Mouse (Mus musculus) heart, embryonic 15.5 days (tissue): Measurements from ENCODE around the gene Cryaa. TPM values are rescaled to one million over a fixed set of nuclear protein-coding genes. Genes with fewer than 3 reads are reported as not detected.
A peak's percentile ranks its signal among the peaks of the same experiment; 100 is the strongest.

ENCODE experiments used
- ATAC-seq: fragments of 200-750 bp; cut with Nextera tagmentation; replicated peaks from 2 replicates; pipeline ENCODE4 v1.8.0; 2017; ENCODE audit warnings: low read depth, moderate TSS enrichment; ENCODE audit not compliant: insufficient number of reproducible peaks, insufficient read depth, low FRiP score
- H3K27ac ChIP-seq: fragments of 300-500 bp; sonication (generic); 2 replicates; pipeline ENCODE4 v1.5.1; 2015; ENCODE audit warnings: mild to moderate bottlenecking, inconsistent platforms
- H3K27me3 ChIP-seq: fragments of 300-500 bp; sonication (generic); 2 replicates; pipeline ENCODE4 v1.6.1; 2015; ENCODE audit warnings: inconsistent platforms
- H3K36me3 ChIP-seq: fragments of 300-500 bp; sonication (generic); 2 replicates; pipeline ENCODE4 v1.6.1; 2015; ENCODE audit warnings: mild to moderate bottlenecking, inconsistent platforms
- H3K4me1 ChIP-seq: fragments of 300-500 bp; sonication (generic); replicated peaks from 2 replicates; pipeline ENCODE4 v1.6.1; 2015; ENCODE audit warnings: inconsistent platforms
- H3K4me2 ChIP-seq: fragments of 300-500 bp; sonication (generic); 2 replicates; pipeline ENCODE4 v1.6.1; 2015; ENCODE audit warnings: inconsistent platforms, mild to moderate bottlenecking, moderate library complexity
- H3K4me3 ChIP-seq: fragments of 300-500 bp; sonication (generic); 2 replicates; pipeline ENCODE4 v1.5.1; 2015; ENCODE audit warnings: mild to moderate bottlenecking, inconsistent platforms
- H3K9ac ChIP-seq: fragments of 300-500 bp; sonication (generic); 2 replicates; pipeline ENCODE4 v1.6.1; 2015; ENCODE audit warnings: mild to moderate bottlenecking, inconsistent platforms
- H3K9me3 ChIP-seq: fragments of 300-500 bp; sonication (generic); replicated peaks from 2 replicates; pipeline ENCODE4 v1.6.1; 2016; ENCODE audit warnings: inconsistent platforms
- WGBS: fragments of 180-500 bp; shearing (Covaris S2); methylation state at CpG from one replicate; pipeline ENCODE4 v1.1.7; 2015; ENCODE audit warnings: mixed read lengths; 5-methylcytosine and 5-hydroxymethylcytosine counted together
- polyA plus RNA-seq: library from polyadenylated mRNA; unstranded; fragments of >200 nt; fragmentation: Nextera tagmentation; extraction: Ambion mirVana; gene quantifications from 2 replicates; pipeline ENCODE4 v1.2.1, GENCODE M21; 2015

Gene Cryaa
- polyA plus RNA-seq, 1 experiment from 2014 or later, result not detected

DNA sequence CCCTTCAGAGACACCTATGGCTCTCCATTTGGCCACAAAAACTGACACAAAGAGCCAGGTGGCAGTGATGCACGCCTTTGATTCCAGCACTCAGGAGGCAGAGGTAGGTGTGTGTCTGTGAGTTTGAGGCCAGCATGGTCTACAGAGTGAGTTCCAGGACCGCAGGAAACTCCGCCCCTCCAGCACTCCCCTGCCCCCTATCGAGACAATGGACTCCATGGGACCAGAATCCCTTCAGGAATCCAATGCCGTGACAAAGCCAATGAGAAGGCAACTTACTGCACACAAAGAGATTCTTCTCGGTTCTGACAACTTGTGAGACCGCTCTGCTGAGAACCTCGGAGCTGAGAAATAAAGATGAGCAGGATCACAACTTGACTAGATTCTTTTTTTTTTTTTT is 35.3 kb upstream of the Cryaa start:
- Histone ChIP-seq H3K4me2 (no peak overlapping the region), H3K9me3 (no peaks in the 10 kb centered on the region), H3K4me3 (no peak overlapping the region), H3K4me1 (peaks cover 14% of the 10 kb centered on the region), H3K27ac (no peak overlapping the region), H3K36me3 (peaks cover 13% of the 10 kb centered on the region), H3K9ac (no peak overlapping the region), H3K27me3 (no peaks in the 10 kb centered on the region)
- no peak for ATAC-seq
- 53% methylated on average over 8 of the region's 8 CpGs for WGBS

DNA sequence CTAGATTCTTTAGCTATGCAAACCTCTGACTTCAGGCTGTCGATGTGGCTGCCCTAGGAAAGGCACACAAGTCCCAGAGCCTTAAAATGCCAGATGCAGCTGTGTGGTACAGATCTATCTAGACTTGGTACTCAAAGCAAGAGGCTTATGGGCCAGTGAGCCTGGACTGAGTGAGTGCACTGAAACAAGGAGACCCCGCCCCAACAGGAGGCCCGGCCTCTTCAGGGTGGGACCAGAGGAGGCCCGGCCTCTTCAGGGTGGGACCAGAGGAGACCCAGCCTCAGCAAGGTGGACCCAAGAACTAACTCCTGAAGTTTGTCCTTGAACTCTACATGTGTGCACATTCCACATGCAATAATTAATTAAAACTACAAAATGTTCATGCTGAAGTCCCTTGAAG is 34.7 kb upstream of the Cryaa start:
- peaks cover 19% of the 10 kb centered on the region for H3K36me3 ChIP-seq
- H3K27ac ChIP-seq, result no peak overlapping the region
- WGBS, result 68% methylated on average over 4 of the region's 4 CpGs
- H3K4me3 ChIP-seq, result no peak overlapping the region
- no peaks in the 10 kb centered on the region for H3K27me3 ChIP-seq
- H3K4me1 ChIP-seq, result peaks cover 8% of the 10 kb centered on the region; the same call in 1 of the 2 replicates
- no peaks in the 10 kb centered on the region for H3K9me3 ChIP-seq
- no peak overlapping the region for H3K4me2 ChIP-seq
- no peak for ATAC-seq
- H3K9ac ChIP-seq, result no peak overlapping the region

GRCm38 (mm10) chr17:31646199-31647002 is 31.2 kb upstream of the Cryaa start:
- 76% methylated on average over 5 of the region's 5 CpGs for WGBS
- Histone ChIP-seq H3K27ac (no peak overlapping the region), H3K36me3 (peaks cover 53% of the 10 kb centered on the region), H3K4me1 (no peaks in the 10 kb centered on the region), H3K4me2 (no peak overlapping the region), H3K4me3 (no peak overlapping the region), H3K27me3 (no peaks in the 10 kb centered on the region), H3K9me3 (no peaks in the 10 kb centered on the region), H3K9ac (no peak overlapping the region)
- ATAC-seq, result no peak; the same call in 1 of the 2 replicates

DNA sequence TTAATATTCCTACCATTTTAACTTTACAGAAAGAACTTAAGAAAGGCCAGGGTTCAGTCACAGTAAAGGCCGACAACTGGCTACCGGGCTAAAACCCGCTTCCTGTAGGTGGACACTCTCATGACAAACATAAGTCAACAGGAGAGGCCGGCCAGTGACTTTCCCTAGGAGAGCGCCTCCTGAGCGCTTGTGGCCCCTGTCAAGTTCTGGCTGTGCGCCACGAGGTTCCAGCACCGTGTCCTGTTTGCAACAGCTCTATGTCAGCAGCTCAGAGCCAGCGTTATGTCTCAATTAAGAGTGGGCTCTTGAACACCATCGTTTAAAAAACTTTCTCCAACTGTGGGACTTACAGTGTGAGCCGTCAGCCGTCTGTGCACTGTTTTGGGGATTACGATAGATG is 25.5 kb upstream of the Cryaa start:
- Histone ChIP-seq H3K4me3 (no peak overlapping the region), H3K4me1 (peaks cover 10% of the 10 kb centered on the region), H3K27ac (no peak overlapping the region), H3K4me2 (no peak overlapping the region), H3K9ac (no peak overlapping the region), H3K9me3 (no peaks in the 10 kb centered on the region), H3K27me3 (no peaks in the 10 kb centered on the region), H3K36me3 (peaks cover 80% of the 10 kb centered on the region)
- WGBS, result 64% methylated on average over 14 of the region's 14 CpGs
- no peak for ATAC-seq

DNA sequence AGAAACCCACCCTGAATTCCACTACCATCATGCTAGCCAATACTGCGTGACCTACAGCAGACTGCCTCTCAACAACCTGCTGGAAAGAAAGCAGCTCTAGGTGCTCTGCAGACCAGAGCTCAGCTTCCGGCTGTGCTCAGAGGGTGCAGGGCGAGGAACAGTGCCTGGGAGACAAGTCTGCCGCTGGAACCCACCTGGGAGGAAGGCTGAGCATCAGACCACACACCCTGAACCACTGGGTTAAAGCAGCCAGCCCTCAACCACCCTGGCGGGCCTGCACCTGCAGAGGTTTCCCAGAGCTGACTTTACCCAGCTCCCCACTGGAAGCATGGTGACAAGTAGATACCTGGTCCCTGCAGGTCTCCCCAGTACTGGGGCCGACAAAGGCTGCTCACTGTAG is 24.3 kb upstream of the Cryaa start:
- H3K4me2 ChIP-seq, result no peak overlapping the region
- H3K4me3 ChIP-seq, result no peak overlapping the region
- no peak overlapping the region for H3K9ac ChIP-seq
- no peak overlapping the region for H3K27ac ChIP-seq
- H3K36me3 ChIP-seq, result peaks cover 69% of the 10 kb centered on the region
- H3K27me3 ChIP-seq, result no peaks in the 10 kb centered on the region
- peaks cover 16% of the 10 kb centered on the region for H3K4me1 ChIP-seq
- no peak for ATAC-seq
- no peaks in the 10 kb centered on the region for H3K9me3 ChIP-seq
- WGBS, result 80% methylated on average over 6 of the region's 6 CpGs

DNA sequence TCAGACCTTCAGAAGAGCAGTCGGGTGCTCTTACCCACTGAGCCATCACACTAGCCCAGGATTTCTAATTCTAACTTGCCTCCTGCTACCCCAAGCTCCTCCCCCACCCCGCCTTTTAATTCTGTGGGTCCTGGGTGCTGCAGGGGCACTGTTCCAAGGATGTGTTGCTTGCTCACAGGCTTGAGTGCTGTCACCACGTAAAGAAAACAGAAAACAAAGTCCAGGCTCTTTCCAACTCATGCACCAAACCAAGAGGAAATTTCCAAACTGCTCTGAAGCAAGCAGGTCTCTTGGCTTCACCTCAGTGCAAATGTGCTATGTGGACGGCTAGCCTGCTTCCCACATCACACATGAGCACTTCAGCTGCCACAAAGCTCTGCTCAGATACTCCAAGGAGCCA is 22.2 kb upstream of the Cryaa start:
- peaks cover 49% of the 10 kb centered on the region for H3K36me3 ChIP-seq
- peaks cover 20% of the 10 kb centered on the region for H3K4me1 ChIP-seq
- no peak overlapping the region for H3K27ac ChIP-seq
- ATAC-seq, result no peak
- H3K9ac ChIP-seq, result no peak overlapping the region
- H3K9me3 ChIP-seq, result no peaks in the 10 kb centered on the region
- 54% methylated on average over 4 of the region's 4 CpGs for WGBS
- no peak overlapping the region for H3K4me3 ChIP-seq
- no peak overlapping the region for H3K4me2 ChIP-seq
- H3K27me3 ChIP-seq, result no peaks in the 10 kb centered on the region

DNA sequence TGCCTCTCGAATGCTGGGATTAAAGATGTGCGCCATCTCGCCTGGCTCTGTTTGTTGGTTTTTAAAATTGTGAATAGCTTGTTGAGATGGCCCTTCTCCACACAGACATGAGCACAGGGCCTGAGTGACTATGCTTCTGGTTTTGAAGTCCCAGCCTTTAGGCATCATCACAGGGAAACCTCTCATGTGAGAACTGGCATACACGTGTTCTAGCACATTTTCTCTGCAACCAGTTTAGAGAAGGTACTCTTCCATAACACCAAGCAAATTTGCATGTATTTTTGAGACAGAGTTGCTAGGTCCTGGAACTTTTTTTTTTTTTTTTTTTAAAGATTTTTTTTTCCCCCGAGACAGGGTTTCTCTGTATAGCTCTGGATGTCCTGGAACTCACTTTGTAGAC is 20.9 kb upstream of the Cryaa start:
- Histone ChIP-seq H3K4me2 (peak overlapping the region; percentile 73), H3K9me3 (no peaks in the 10 kb centered on the region), H3K27ac (no peak overlapping the region), H3K27me3 (no peaks in the 10 kb centered on the region), H3K4me1 (peaks cover 20% of the 10 kb centered on the region), H3K4me3 (no peak overlapping the region), H3K36me3 (peaks cover 36% of the 10 kb centered on the region), H3K9ac (no peak overlapping the region)
- WGBS, result 86% methylated on average over 5 of the region's 5 CpGs
- no peak for ATAC-seq

- no peak overlapping the region for H3K27ac ChIP-seq
- no peaks in the 10 kb centered on the region for H3K27me3 ChIP-seq
- peak overlapping the region; percentile 73 for H3K4me2 ChIP-seq
- peaks cover 20% of the 10 kb centered on the region for H3K4me1 ChIP-seq
- WGBS, result 49% methylated on average over 12 of the region's 12 CpGs
- H3K9me3 ChIP-seq, result no peaks in the 10 kb centered on the region
- peak overlapping the region; percentile 87 for H3K4me3 ChIP-seq
- H3K36me3 ChIP-seq, result peaks cover 29% of the 10 kb centered on the region
- peak overlapping the region; percentile 97 for H3K9ac ChIP-seq
- no peak for ATAC-seq
Measured at GRCm38 (mm10) chr17:31657141-31657983, 20.2 kb upstream of the Cryaa start.

DNA sequence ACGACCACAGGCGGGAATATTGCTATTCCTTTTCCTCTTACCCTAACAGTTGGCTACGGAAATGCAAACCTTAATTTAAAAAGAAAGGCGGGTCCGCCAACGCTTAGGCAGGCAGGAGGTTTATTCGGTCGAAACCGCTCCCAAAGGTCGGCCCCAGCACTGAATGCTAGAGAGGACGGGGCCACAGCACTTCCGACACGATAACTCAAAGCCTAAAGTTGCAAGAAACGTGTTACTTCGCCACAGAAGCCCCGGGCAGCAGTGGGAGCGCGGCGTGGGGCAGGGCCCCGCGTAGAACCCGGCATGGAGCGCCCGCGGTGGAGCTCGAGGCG is 19.5 kb upstream of the Cryaa start:
- H3K36me3 ChIP-seq, result peaks cover 21% of the 10 kb centered on the region
- H3K27ac ChIP-seq, result peak overlapping the region; percentile 84
- under 1% methylated on average over 27 of the region's 27 CpGs for WGBS
- peak overlapping the region; percentile 73 for H3K4me2 ChIP-seq
- peak overlapping the region; percentile 97 for H3K9ac ChIP-seq
- no peak for ATAC-seq
- peaks cover 20% of the 10 kb centered on the region for H3K4me1 ChIP-seq
- peak overlapping the region; percentile 87 for H3K4me3 ChIP-seq
- H3K9me3 ChIP-seq, result no peaks in the 10 kb centered on the region
- no peaks in the 10 kb centered on the region for H3K27me3 ChIP-seq

DNA sequence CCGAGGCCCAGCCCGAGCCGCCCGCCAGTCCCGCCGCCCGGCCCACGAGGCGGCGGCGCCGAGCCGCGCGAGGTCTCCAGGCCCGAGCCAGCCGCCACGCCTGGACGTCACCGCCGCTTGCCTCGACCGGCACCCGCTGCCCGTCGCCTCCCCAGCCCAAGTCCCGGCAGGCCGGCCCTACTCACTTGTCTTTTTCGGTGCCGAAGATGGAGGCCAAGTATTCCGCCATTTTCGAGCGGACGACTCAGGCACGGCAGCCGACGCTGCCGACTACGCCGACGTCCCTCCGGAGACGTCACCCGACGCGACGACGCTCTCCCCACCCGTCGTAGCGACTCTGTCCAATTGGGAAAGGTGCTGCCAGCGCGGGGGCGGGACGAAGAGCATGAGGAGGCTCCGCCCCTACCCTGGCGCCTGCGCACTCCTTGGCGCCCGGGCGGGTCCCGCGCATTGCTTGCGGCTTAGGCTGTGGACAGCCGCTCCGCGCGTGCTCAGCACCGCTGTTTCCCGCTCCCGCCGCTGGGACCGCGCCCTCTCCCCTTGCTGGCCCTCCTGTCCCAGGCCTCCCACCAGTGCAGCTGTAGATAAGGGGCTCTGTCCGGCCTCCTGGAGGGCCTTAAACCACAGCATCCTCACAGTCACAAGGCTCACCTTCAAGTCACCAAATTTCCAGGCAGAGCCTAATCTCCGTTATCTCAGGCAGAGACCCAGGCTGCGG is 19.0 kb upstream of the Cryaa start, which contains the start of gene U2af1:
TSS of gene U2af1 (minus strand) at position 425 of the 718 bp plus-strand sequence.
- peak; percentile 99 for ATAC-seq
- H3K4me1 ChIP-seq, result peaks cover 20% of the 10 kb centered on the region
- peaks cover 16% of the 10 kb centered on the region for H3K36me3 ChIP-seq
- under 1% methylated on average over 77 of the region's 77 CpGs for WGBS
- no peaks in the 10 kb centered on the region for H3K9me3 ChIP-seq
- H3K4me2 ChIP-seq, result peak within 1 kb of the TSS; percentile 90
- H3K27me3 ChIP-seq, result no peaks in the 10 kb centered on the region
- peak within 1 kb of the TSS; percentile 97 for H3K9ac ChIP-seq
- H3K27ac ChIP-seq, result peak within 1 kb of the TSS; percentile 84
- H3K4me3 ChIP-seq, result peak within 1 kb of the TSS; percentile 87

- no peak overlapping the region for H3K27ac ChIP-seq
- peaks cover 3% of the 10 kb centered on the region; the same call in 1 of the 2 replicates for H3K36me3 ChIP-seq
- no peaks in the 10 kb centered on the region for H3K9me3 ChIP-seq
- 69% methylated on average over 8 of the region's 8 CpGs for WGBS
- H3K4me3 ChIP-seq, result no peak overlapping the region
- H3K9ac ChIP-seq, result no peak overlapping the region
- H3K27me3 ChIP-seq, result no peaks in the 10 kb centered on the region
- ATAC-seq, result no peak
- no peak overlapping the region for H3K4me2 ChIP-seq
- peaks cover 15% of the 10 kb centered on the region for H3K4me1 ChIP-seq
Measured at GRCm38 (mm10) chr17:31660661-31661250, 16.9 kb upstream of the Cryaa start.
